Mouse (Mus musculus) naive thymus-derived CD4-positive, alpha-beta T cell, adult 2 months (primary cell): ENCODE measurements at regions not wholly inside any gene's neighbourhood (a gene's known extent, or its start where the extent isn't known, plus 50 kb on each side); places are given as distances from the start of the nearest gene placed in this dataset.
A peak's percentile ranks its signal among the peaks of the same experiment; 100 is the strongest.
"Not testable (repeated sequence)": the region's sequence is repeated elsewhere in the genome, so short reads cannot be mapped to it uniquely, and the experiment has no call there.

Experiments used
- DNase-seq: peaks from one replicate; pipeline ENCODE4 v3.0.0-alpha.2; 2011; ENCODE audit warnings: low read depth

GRCm38 (mm10) chr2:166476953-166477352 is 236.7 kb downstream of the Prex1 start:
- DNase-seq = no peak

DNA sequence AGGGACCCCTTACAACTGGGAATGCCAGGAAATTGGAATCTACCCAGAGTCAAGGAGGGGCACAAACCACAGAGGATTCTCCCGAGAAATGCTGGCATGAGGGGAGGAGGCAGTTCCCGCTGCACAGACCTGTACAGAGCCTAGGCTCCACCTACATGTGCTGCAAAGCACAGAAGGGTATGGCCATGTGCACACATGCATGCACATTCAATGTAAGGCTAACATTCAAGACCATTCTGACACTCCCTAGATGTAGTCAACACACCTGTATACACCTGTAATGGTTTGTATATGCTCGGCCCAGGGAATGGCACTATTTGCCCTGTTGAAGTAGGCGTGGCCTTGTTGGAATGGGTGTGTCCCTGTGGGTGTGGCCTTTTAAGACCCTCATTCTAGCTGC is 238.0 kb downstream of the Prex1 start:
- DNase-seq = no peak

DNA sequence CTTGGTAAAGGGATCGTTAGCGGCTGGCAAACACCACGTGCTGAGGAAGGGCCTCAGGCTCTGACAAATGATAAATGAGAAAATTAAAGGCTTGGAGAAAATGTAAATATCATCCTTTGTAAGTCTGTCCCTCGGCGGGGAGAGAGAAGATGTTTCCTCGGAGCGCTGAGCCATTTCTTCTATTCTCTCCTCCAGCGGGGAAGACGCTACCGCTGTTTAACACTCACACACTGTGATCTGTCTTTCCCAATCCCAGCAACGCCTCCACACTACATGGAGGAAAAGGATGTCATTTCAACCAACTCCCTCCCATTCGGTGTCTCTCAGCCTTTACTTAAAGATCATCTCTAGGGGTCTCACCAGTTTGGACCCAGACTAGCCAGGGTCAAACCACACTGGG is 239.0 kb downstream of the Prex1 start:
- no peak for DNase-seq

DNA sequence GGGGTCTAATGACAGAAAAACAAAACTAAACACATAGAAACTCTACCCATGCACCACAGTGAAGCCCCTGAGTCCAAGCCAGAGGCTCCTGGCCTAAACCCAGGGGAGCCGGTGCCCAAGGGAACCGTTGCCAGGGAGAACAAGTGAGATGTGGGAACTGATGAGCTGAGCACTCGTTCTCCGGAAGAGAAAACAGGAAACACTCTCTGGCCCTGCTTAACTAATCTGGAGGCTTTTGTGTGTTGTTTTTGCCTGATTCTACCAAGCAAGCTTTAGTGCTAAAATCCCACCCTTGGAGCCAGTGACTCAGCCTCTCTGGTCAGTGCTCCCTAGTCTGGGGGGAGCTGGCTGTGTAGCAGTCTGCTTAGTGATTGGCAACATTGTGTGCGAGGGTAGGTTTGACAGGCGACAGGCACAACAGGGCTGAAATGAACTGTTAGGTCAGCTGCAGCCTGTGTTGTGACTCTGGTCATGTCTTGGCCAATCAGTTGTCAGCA is 242.3 kb downstream of the Prex1 start:
- peak; percentile 28 for DNase-seq

DNA sequence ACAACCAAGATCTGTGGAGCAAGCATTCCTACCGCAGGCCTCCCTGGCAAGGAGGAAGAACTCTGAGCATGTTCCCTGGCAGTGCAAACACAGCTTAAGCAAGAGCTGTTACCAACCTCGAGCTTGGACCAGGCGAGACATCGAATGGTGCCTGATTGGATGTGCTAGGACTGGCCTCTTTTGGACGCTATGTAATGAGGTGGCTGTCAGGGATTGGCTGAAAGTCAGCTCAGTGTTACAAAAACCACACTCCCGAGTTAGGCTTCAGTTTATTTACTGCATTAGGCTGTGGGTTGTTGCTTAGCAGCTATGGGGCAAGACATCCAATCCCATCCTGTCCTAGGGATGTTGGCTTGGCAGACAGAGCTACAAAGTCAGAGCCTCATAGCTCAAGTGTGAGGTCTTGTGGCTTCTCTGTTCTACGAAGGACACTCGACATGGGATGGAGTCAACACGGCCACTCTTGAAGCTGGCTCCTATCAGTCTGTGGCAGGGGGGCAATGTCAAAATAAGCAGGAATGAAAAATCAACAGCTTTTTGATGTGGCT is 244.5 kb downstream of the Prex1 start:
- peak; percentile 49 for DNase-seq

GRCm38 (mm10) chr2:166467137-166467536 is 246.5 kb downstream of the Prex1 start:
- DNase-seq = peak; percentile 73

DNA sequence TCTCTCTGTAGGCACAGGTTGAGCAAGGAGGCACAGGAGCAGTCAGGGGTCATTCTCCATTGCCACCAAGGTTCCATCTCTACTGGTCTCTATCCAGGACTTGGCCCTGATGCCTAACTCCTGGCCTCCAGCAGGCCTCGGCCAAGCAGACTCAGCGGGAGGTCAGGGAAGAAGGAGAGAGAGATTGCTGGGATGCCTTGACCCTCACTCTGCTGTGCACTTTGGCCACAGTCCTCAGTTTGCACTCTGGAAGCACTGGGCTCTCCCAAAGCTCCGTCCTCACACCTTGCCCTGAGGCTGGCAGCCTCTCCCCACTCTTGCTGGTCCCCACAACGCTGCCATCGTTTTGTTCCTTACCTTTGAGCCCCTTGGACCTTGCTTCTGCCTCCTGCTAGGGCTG is 248.1 kb downstream of the Prex1 start:
- no peak for DNase-seq

DNA sequence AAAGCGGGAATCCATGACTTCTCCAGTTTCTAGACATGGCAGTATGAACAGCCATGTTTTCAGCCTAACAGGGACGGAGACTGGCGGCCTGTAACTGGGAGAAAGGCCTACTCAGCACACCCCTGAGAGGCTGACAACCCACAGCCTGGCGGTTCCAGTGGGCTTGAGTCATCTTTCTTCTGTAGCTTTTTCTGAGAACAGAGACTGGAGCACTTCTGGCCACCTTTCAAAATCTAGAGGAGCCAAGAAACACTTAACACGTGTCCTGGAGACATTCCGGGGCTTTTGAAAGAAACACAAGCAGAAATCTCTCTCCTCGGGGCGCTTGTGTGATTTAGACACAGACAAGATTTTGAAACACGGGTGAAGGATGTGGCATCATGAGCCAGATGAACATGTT is 250.1 kb downstream of the Prex1 start:
- DNase-seq = no peak

GRCm38 (mm10) chr2:166461956-166462355 is 251.7 kb downstream of the Prex1 start:
- DNase-seq = no peak

DNA sequence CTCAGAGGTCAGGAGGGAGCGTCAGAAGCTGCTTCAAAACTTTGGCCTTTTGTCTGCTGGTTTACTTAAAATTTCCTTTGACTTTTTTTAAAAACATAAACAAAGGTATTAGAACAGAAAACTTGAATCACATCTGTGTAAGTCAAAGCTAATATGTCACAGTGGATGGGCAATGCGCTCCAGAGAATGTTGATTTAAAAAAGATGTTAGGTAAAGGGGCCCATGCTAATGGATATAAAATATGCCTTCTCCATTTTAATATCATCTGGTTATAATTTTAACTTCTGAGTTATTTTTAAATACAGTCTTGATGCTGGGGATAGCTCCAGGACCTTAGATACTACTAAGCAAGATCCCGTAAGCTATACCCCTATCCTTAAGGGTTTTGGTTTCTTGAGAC is 252.5 kb downstream of the Prex1 start:
- DNase-seq = no peak

GRCm38 (mm10) chr2:166459955-166460354 is 253.7 kb downstream of the Prex1 start:
- DNase-seq = no peak

DNA sequence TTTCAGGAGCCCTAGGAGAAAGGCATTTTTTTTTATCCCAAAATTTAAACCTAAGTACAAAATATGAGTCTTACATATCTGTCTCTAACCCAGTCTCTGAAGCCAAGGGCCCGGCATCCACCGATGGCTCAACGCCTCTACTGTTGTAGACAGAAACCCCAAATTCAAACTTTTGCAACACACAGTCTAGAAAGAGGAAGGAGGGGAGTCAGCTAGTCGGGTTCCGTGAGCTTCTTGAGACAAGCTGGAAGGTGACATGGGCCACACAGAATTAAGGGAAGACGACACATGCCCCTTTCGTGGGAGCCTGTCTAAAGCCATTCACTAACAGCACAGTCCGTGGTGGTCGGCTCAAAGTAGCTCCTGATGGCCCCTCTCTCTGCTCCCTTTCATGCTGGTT is 254.7 kb downstream of the Prex1 start:
- no peak for DNase-seq

DNA sequence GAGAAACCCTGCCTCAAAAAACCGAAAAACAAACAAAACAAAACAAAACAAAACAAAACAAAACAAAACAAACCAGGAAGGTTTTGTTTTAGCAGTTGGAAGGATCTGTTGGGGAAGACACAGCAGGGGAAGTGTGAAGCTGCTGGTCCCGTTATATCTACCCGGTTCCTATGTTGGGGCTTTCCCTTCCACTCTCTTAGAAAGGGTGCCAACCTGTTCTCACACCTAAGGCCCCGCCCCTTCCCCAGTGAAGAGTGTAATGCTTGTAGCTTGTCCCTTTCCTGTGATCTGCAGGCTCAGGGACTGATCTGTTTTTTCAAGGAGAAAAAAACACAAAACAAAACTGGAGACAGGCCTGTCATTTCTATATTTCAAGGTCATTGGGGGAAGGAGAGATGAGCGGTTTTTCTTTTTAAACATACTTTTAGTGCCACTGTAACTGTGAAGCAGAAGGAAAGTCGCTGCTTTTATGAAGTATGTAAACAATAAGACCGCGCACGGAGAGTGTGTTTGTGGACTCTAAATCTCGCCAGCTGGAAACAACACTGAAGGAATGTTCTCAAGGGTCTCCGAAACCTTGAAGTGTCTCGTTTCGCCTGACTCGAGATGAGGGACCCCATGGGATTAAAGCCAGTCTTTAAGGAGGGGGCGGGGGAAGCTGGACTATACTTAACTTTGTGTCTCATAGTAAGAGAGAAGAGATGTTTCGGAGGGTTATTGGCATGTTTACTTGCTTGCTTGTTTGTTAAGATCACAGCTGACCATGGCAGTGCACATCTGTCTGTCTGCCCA is 256.1 kb downstream of the Prex1 start:
- DNase-seq = peak; percentile 51

DNA sequence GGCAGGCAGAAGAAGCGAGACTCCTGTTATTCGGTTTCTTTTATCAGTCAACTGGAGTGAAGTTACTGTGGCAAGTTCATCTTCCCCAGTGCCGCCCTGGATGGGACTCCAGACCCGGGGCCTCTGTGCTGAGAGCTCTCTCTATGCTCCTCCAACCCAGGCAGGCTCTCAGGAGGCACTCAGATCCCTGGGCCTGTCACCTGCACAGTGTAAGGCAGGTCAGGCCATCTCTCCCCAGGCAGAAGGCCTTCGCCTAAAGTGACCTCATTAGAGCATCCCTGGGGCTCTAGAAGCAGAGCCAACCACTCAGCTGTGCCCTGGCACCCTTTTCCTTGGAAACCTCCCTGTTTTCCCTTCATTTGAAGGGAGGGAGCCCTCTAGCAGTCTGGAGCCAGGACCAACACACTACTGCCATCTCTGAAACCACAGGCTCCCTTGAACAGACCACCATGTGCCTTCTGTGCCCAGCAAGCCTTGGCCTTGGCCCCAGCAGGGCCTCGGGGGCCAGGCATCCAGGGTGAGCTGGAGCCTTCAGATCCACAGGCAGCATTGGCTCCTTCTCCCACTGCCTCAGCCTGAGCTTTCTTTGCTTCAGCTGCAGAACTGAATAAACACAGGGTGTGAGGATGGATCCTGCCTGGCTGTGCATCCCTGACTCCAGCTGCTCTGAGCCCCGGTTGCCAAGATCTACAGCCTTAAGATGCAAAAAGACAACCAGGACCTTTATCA is 259.3 kb downstream of the Prex1 start:
- DNase-seq = not testable (repeated sequence)

GRCm38 (mm10) chr2:166450964-166451363 is 262.7 kb downstream of the Prex1 start:
- DNase-seq = no peak

GRCm38 (mm10) chr2:166450380-166450779 is 263.3 kb downstream of the Prex1 start:
- no peak for DNase-seq

GRCm38 (mm10) chr2:166448724-166449123 is 264.9 kb downstream of the Prex1 start:
- DNase-seq = peak; percentile 41

GRCm38 (mm10) chr2:166448161-166448560 is 265.5 kb downstream of the Prex1 start:
- no peak for DNase-seq

GRCm38 (mm10) chr2:166446536-166446935 is 267.1 kb downstream of the Prex1 start:
- DNase-seq = no peak

DNA sequence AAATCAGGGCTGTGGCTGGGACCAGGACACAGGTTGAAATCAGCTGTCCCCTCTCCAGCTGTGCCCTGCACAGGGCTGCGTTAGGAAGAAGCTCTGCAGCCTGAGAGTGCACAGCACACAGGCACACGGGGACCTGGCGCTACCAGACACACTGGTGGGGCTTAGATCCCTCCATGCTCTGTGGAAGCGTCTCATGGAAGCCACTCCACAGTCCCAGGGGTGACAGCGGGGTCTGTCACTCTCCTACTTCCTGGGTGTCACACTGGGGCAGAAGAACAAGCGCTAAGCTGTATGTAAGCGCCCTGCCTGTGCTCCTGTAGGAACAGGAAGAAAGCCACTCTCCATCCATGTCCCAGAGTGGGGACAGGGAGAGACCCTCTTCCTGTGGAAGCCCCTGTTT is 267.8 kb downstream of the Prex1 start:
- not testable (repeated sequence) for DNase-seq

GRCm38 (mm10) chr2:166442997-166443396 is 270.6 kb downstream of the Prex1 start:
- DNase-seq = no peak

GRCm38 (mm10) chr2:166439847-166440775 is 273.5 kb downstream of the Prex1 start:
- DNase-seq = peak; percentile 33
